Mouse (Mus musculus): Measurements from ENCODE around the gene Tmem242. TPM values are rescaled to one million over a fixed set of nuclear protein-coding genes. Genes with fewer than 3 reads are reported as not detected.

The Tmem242 gene
- polyA plus RNA-seq, 1 experiment from 2014 or later = 139 TPM

DNA sequence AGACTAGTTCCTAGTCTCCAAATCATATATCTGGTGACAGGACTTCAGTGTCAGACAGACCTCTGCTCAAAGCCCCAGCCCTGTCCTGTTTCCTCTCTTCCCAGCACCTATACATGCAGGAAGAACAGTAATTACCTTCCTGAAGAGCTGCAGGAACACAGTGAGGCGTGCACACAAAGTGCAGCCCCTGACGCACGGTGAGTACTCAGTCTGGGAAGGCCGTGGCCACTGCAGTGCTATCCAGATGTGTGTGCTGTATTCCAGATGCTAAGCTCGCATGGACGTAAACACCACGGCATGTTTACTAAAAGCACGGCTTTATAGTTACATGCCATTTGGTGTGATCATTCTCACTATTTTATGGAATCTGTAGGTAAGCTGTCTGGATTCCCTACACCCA is 27.8 kb downstream of the Tmem242 start:
- no peak for ATAC-seq (replicated peaks; ENCODE audit: insufficient number of reproducible peaks, low FRiP score, low TSS enrichment)
- 90% methylated on average over 8 of the region's 8 CpGs for WGBS (ENCODE audit: insufficient replicate concordance)
- Histone ChIP-seq H3K9ac (ENCODE audit: low read depth, low read length) (no peak overlapping the region), H3K4me1 (ENCODE audit: control insufficient read depth, insufficient read depth, low read length) (no peaks in the 10 kb centered on the region), H3K36me3 (ENCODE audit: control insufficient read depth, insufficient read depth, low read length) (no peaks in the 10 kb centered on the region), H3K27ac (ENCODE audit: low read depth, low read length) (no peak overlapping the region), H3K9me3 (replicated peaks; ENCODE audit: control insufficient read depth, low read length) (no peaks in the 10 kb centered on the region), H3K4me3 (ENCODE audit: low read depth, low read length) (no peak overlapping the region), H3K4me2 (no peak overlapping the region), H3K27me3 (ENCODE audit: control insufficient read depth, insufficient read depth, low read length) (no peaks in the 10 kb centered on the region)

DNA sequence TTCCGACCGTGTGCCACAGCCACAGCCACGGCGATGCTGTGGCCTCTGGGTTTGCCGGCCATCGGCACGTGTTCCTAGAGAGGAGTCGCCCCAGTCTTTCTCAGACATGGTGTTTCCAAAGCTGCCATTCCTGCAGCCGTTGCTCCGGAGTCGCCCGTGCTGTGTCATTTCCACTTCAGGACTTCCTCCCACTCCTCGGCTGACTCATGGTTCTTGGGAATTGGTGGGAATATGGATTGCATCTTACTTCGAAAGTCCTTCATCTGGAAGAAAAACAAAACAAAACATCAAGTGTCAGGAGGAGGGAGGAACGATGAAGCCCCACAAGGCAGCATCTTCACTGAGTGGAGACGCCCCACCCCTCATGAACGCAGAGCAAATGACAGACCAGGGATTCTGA is 28.9 kb downstream of the Tmem242 start:
- Histone ChIP-seq H3K27me3 (ENCODE audit: control insufficient read depth, insufficient read depth, low read length) (no peaks in the 10 kb centered on the region), H3K9ac (ENCODE audit: low read depth, low read length) (no peak overlapping the region), H3K4me2 (no peak overlapping the region), H3K9me3 (replicated peaks; ENCODE audit: control insufficient read depth, low read length) (no peaks in the 10 kb centered on the region), H3K27ac (ENCODE audit: low read depth, low read length) (no peak overlapping the region), H3K4me1 (ENCODE audit: control insufficient read depth, insufficient read depth, low read length) (no peaks in the 10 kb centered on the region), H3K4me3 (ENCODE audit: low read depth, low read length) (no peak overlapping the region), H3K36me3 (ENCODE audit: control insufficient read depth, insufficient read depth, low read length) (no peaks in the 10 kb centered on the region)
- no peak for ATAC-seq (replicated peaks; ENCODE audit: insufficient number of reproducible peaks, low FRiP score, low TSS enrichment)
- 89% methylated on average over 17 of the region's 17 CpGs for WGBS (ENCODE audit: insufficient replicate concordance)

DNA sequence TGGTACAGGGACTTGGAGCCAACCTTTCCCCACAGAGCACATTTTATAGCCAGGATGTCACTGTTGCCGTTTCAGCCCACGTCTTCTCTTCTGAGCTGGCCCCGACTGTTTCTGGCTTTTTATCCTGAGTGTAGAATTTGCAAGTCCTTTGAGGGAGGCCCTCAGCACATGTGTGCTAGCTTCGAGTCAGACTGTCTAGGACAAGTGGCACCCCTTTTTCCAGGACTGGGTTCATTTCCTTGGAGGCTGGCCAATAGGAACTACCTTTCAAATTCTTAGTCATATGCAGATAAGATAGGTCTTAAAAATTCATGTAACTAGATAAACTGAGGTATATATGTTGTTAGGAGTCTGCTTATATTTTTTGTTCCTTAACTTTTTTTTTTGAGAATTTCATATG is 29.7 kb downstream of the Tmem242 start:
- H3K27me3 ChIP-seq (ENCODE audit: control insufficient read depth, insufficient read depth, low read length) = peaks cover 6% of the 10 kb centered on the region
- 83% methylated on average over 4 of the region's 4 CpGs for WGBS (ENCODE audit: insufficient replicate concordance)
- no peak overlapping the region for H3K4me3 ChIP-seq (ENCODE audit: low read depth, low read length)

GRCm38 (mm10) chr17:5407030-5407429 is 33.0 kb downstream of the Tmem242 start:
- no peak overlapping the region for H3K9ac ChIP-seq (ENCODE audit: low read depth, low read length)

More for the DNA sequence above, 29.7 kb downstream of the Tmem242 start:
- Histone ChIP-seq H3K9ac (ENCODE audit: low read depth, low read length) (no peak overlapping the region), H3K4me1 (ENCODE audit: control insufficient read depth, insufficient read depth, low read length) (no peaks in the 10 kb centered on the region), H3K27ac (ENCODE audit: low read depth, low read length) (no peak overlapping the region), H3K4me2 (no peak overlapping the region), H3K36me3 (ENCODE audit: control insufficient read depth, insufficient read depth, low read length) (no peaks in the 10 kb centered on the region), H3K9me3 (replicated peaks; ENCODE audit: control insufficient read depth, low read length) (no peaks in the 10 kb centered on the region)
- ATAC-seq (replicated peaks; ENCODE audit: insufficient number of reproducible peaks, low FRiP score, low TSS enrichment) = no peak

GRCm38 (mm10) chr17:5406566-5406965 is 33.5 kb downstream of the Tmem242 start:
- 29% methylated on average over 10 of the region's 10 CpGs for WGBS (ENCODE audit: insufficient replicate concordance)
- H3K9me3 ChIP-seq (replicated peaks; ENCODE audit: control insufficient read depth, low read length) = no peaks in the 10 kb centered on the region
- H3K4me2 ChIP-seq = peak overlapping the region; percentile 31
- H3K27me3 ChIP-seq (ENCODE audit: control insufficient read depth, insufficient read depth, low read length) = peaks cover 21% of the 10 kb centered on the region
- no peaks in the 10 kb centered on the region for H3K36me3 ChIP-seq (ENCODE audit: control insufficient read depth, insufficient read depth, low read length)
- H3K4me3 ChIP-seq (ENCODE audit: low read depth, low read length) = no peak overlapping the region
- H3K4me1 ChIP-seq (ENCODE audit: control insufficient read depth, insufficient read depth, low read length) = peaks cover 6% of the 10 kb centered on the region; the same call in 1 of the 2 replicates
- no peak overlapping the region for H3K9ac ChIP-seq (ENCODE audit: low read depth, low read length)
- no peak for ATAC-seq (replicated peaks; ENCODE audit: insufficient number of reproducible peaks, low FRiP score, low TSS enrichment)
- no peak overlapping the region for H3K27ac ChIP-seq (ENCODE audit: low read depth, low read length)

More at GRCm38 (mm10) chr17:5407030-5407429, 33.0 kb downstream of the Tmem242 start:
- 57% methylated on average over 6 of the region's 6 CpGs for WGBS (ENCODE audit: insufficient replicate concordance)
- no peak for ATAC-seq (replicated peaks; ENCODE audit: insufficient number of reproducible peaks, low FRiP score, low TSS enrichment)
- Histone ChIP-seq H3K36me3 (ENCODE audit: control insufficient read depth, insufficient read depth, low read length) (no peaks in the 10 kb centered on the region), H3K27ac (ENCODE audit: low read depth, low read length) (no peak overlapping the region), H3K4me1 (ENCODE audit: control insufficient read depth, insufficient read depth, low read length) (peaks cover 6% of the 10 kb centered on the region; the same call in 1 of the 2 replicates), H3K27me3 (ENCODE audit: control insufficient read depth, insufficient read depth, low read length) (peaks cover 21% of the 10 kb centered on the region), H3K9me3 (replicated peaks; ENCODE audit: control insufficient read depth, low read length) (no peaks in the 10 kb centered on the region), H3K4me3 (ENCODE audit: low read depth, low read length) (no peak overlapping the region), H3K4me2 (no peak overlapping the region; the same call in 1 of the 2 replicates)

DNA sequence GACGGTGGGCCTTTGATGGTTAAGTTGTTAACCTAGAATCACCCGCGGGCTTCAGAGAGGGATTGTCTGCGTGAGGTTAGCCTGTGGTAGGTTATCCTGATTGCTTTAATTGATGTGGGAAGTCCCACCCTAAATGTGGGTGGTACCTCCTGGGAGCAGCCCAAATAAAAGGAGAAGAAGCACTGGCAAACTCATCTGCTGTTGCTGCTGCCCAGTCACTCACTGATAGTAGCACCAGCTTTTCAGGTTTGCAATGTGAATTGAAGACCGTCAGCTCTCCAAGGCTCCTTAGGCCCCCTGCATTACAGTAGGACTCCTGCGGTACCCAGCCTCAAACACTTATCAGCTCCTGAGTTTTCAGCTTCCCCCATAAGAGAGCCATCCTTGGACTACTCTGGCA is 36.2 kb downstream of the Tmem242 start:
- Histone ChIP-seq H3K27ac (ENCODE audit: low read depth, low read length) (no peak overlapping the region), H3K4me3 (ENCODE audit: low read depth, low read length) (no peak overlapping the region), H3K9ac (ENCODE audit: low read depth, low read length) (no peak overlapping the region), H3K9me3 (replicated peaks; ENCODE audit: control insufficient read depth, low read length) (no peaks in the 10 kb centered on the region), H3K27me3 (ENCODE audit: control insufficient read depth, insufficient read depth, low read length) (peaks cover 21% of the 10 kb centered on the region), H3K4me1 (ENCODE audit: control insufficient read depth, insufficient read depth, low read length) (peaks cover 6% of the 10 kb centered on the region; the same call in 1 of the 2 replicates), H3K4me2 (no peak overlapping the region), H3K36me3 (ENCODE audit: control insufficient read depth, insufficient read depth, low read length) (no peaks in the 10 kb centered on the region)
- 76% methylated on average over 6 of the region's 6 CpGs for WGBS (ENCODE audit: insufficient replicate concordance)
- ATAC-seq (replicated peaks; ENCODE audit: insufficient number of reproducible peaks, low FRiP score, low TSS enrichment) = no peak

DNA sequence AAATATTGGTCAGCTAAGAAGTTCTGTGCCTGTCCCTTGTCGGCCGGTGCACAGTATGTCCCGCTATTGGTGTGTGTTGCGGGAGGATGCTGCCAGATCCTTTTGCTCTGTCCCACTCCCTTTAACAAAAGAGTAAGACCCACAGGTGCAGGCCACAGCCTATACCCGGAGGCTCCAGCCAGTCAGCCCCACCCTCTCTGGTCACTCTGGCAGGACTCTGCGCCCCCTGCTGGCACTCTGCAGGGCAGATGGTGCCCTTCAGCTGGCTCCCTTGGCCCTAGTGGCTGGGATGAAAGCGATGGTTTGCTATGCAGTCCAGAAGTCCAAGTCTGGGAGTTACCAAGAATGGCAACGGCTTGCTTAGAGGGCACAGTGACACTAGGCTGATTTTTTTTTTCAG is 37.4 kb downstream of the Tmem242 start:
- Histone ChIP-seq H3K4me2 (peak overlapping the region; percentile 22), H3K9me3 (replicated peaks; ENCODE audit: control insufficient read depth, low read length) (no peaks in the 10 kb centered on the region), H3K27ac (ENCODE audit: low read depth, low read length) (no peak overlapping the region), H3K4me1 (ENCODE audit: control insufficient read depth, insufficient read depth, low read length) (peaks cover 8% of the 10 kb centered on the region; the same call in 1 of the 2 replicates), H3K4me3 (ENCODE audit: low read depth, low read length) (no peak overlapping the region), H3K27me3 (ENCODE audit: control insufficient read depth, insufficient read depth, low read length) (peaks cover 21% of the 10 kb centered on the region), H3K36me3 (ENCODE audit: control insufficient read depth, insufficient read depth, low read length) (no peaks in the 10 kb centered on the region), H3K9ac (ENCODE audit: low read depth, low read length) (no peak overlapping the region)
- 27% methylated on average over 8 of the region's 8 CpGs for WGBS (ENCODE audit: insufficient replicate concordance)
- no peak for ATAC-seq (replicated peaks; ENCODE audit: insufficient number of reproducible peaks, low FRiP score, low TSS enrichment)

DNA sequence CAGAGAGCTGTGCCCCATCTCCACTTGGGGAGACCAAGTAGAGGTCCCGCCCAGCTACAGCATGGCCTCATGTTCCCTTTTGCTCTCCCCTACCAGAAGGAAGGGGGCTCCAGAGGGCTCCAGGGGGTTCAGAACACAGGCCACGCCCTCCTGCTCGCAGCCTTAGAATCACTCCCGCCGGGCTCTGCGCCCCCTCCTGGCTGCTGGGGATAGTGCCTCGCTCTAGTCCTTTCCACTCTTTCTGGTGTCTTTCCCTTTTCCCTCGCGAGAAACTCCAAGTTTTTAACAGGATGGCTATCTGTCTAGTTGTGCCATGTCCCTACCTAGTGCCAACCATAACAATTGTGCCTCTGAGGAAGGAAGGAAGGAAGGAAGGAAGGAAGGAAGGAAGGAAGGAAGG is 38.0 kb downstream of the Tmem242 start:
- ATAC-seq (replicated peaks; ENCODE audit: insufficient number of reproducible peaks, low FRiP score, low TSS enrichment) = no peak
- WGBS (ENCODE audit: insufficient replicate concordance) = 7% methylated on average over 9 of the region's 9 CpGs
- H3K9me3 ChIP-seq (replicated peaks; ENCODE audit: control insufficient read depth, low read length) = no peaks in the 10 kb centered on the region
- no peak overlapping the region for H3K27ac ChIP-seq (ENCODE audit: low read depth, low read length)
- H3K4me3 ChIP-seq (ENCODE audit: low read depth, low read length) = no peak overlapping the region
- H3K4me1 ChIP-seq (ENCODE audit: control insufficient read depth, insufficient read depth, low read length) = peaks cover 9% of the 10 kb centered on the region; the same call in 1 of the 2 replicates
- peaks cover 21% of the 10 kb centered on the region for H3K27me3 ChIP-seq (ENCODE audit: control insufficient read depth, insufficient read depth, low read length)
- peak overlapping the region; percentile 22 for H3K4me2 ChIP-seq
- no peaks in the 10 kb centered on the region for H3K36me3 ChIP-seq (ENCODE audit: control insufficient read depth, insufficient read depth, low read length)
- H3K9ac ChIP-seq (ENCODE audit: low read depth, low read length) = 0 out of 2 replicates have a peak overlapping the region, but pooled peaks have one; percentile 23

DNA sequence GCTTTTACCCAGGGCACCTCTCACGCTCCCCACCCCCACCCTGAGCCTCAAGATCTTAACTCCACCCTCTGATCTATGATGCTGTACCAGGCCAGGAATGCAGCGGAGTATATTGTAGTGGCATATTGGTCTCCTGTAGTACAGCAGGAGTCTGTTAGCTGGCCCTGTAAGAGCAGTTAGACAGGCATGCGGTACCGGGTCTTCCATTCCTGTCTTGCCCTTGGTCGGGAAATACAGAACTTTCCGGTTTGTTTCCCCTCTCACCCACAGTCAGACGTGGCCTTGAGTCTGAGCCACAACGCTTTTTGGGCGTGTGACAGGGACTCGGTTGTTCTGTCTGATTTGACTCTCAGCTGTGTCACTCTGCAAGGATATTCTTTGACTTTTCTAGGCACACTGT is 38.8 kb downstream of the Tmem242 start:
- no peak overlapping the region for H3K9ac ChIP-seq (ENCODE audit: low read depth, low read length)
- no peaks in the 10 kb centered on the region for H3K9me3 ChIP-seq (replicated peaks; ENCODE audit: control insufficient read depth, low read length)
- H3K27ac ChIP-seq (ENCODE audit: low read depth, low read length) = no peak overlapping the region
- no peak overlapping the region for H3K4me2 ChIP-seq
- no peaks in the 10 kb centered on the region for H3K36me3 ChIP-seq (ENCODE audit: control insufficient read depth, insufficient read depth, low read length)
- no peak overlapping the region for H3K4me3 ChIP-seq (ENCODE audit: low read depth, low read length)
- H3K4me1 ChIP-seq (ENCODE audit: control insufficient read depth, insufficient read depth, low read length) = peaks cover 9% of the 10 kb centered on the region; the same call in 1 of the 2 replicates
- no peak for ATAC-seq (replicated peaks; ENCODE audit: insufficient number of reproducible peaks, low FRiP score, low TSS enrichment)
- peaks cover 21% of the 10 kb centered on the region for H3K27me3 ChIP-seq (ENCODE audit: control insufficient read depth, insufficient read depth, low read length)
- WGBS (ENCODE audit: insufficient replicate concordance) = 86% methylated on average over 10 of the region's 10 CpGs

Data from heart, embryonic 11.5 days (tissue).